Mouse (Mus musculus): ENCODE measurements at regions not wholly inside any gene's neighbourhood (a gene's known extent, or its start where the extent isn't known, plus 50 kb on each side); places are given as distances from the start of the nearest gene placed in this dataset.

- TF ChIP-seq CTCF (IDR thresholded peaks at IDR 0.05), result no peak
- TF ChIP-seq POLR2A (IDR thresholded peaks at IDR 0.05; ENCODE audit: insufficient read depth, low read depth, low read length), result no peak
- no peak for TF ChIP-seq EP300 (IDR thresholded peaks at IDR 0.05; ENCODE audit: insufficient read depth, low read depth, low read length)
These were observed 130.0 kb downstream of the Kcns3 start for GRCm38 (mm10) chr12:11020571-11021545.
